8 mouse cellular contexts compared by ENCODE assay signal in genomic region chr3:107459196-107459772, GRCm38 (mm10). TPM values are rescaled to one million over a fixed set of nuclear protein-coding genes. Genes with fewer than 3 reads are reported as not detected.
DNase-seq lines count a peak whose midpoint lies in the region; ATAC-seq and TF ChIP-seq lines count a peak whose summit lies in the region.

Kcnc4 (minus strand) TSS chr3:107459552.

- no peaks in the 10 kb centered on the region for H3K4me1 ChIP-seq in lung, embryonic 14.5 days (ENCODE audit: insufficient read depth)
- peaks cover 23% of the 10 kb centered on the region for H3K4me1 ChIP-seq in embryonic facial prominence, embryonic 15.5 days
- H3K4me1 ChIP-seq in hindbrain, embryonic 11.5 days (replicated peaks; ENCODE audit: control insufficient read depth, insufficient read depth, low read length) = peaks cover 15% of the 10 kb centered on the region
- peaks cover 27% of the 10 kb centered on the region for H3K4me1 ChIP-seq in limb, embryonic 13.5 days
- H3K4me1 ChIP-seq in stomach, embryonic 15.5 days = peaks cover 22% of the 10 kb centered on the region

- ATAC-seq in lung, embryonic 14.5 days (ENCODE audit: insufficient read depth) = peak; percentile 47
- no peak for ATAC-seq in embryonic facial prominence, embryonic 15.5 days (ENCODE audit: insufficient number of reproducible peaks, low FRiP score, low TSS enrichment, low read depth)
- ATAC-seq in hindbrain, embryonic 11.5 days (ENCODE audit: low FRiP score) = peak; percentile 50
- ATAC-seq in limb, embryonic 13.5 days (ENCODE audit: low FRiP score, low read depth) = peak; percentile 53
- ATAC-seq in stomach, embryonic 15.5 days (ENCODE audit: insufficient read depth, low FRiP score, low read depth) = peak; percentile 30; the same call in 1 of the 2 replicates

- H3K27me3 ChIP-seq in lung, embryonic 14.5 days (ENCODE audit: insufficient read depth, low read length) = peaks cover 95% of the 10 kb centered on the region
- peaks cover 87% of the 10 kb centered on the region for H3K27me3 ChIP-seq in embryonic facial prominence, embryonic 15.5 days
- peaks cover 66% of the 10 kb centered on the region for H3K27me3 ChIP-seq in hindbrain, embryonic 11.5 days (ENCODE audit: control insufficient read depth, insufficient read depth, low read length)
- H3K27me3 ChIP-seq in limb, embryonic 13.5 days = peaks cover 96% of the 10 kb centered on the region
- peaks cover 90% of the 10 kb centered on the region for H3K27me3 ChIP-seq in stomach, embryonic 15.5 days (replicated peaks)

- WGBS in lung, embryonic 14.5 days = 0% methylated on average over 58 of the region's 68 CpGs
- under 1% methylated on average over 63 of the region's 68 CpGs for WGBS in embryonic facial prominence, embryonic 15.5 days
- WGBS in hindbrain, embryonic 11.5 days = under 1% methylated on average over 55 of the region's 68 CpGs
- WGBS in limb, embryonic 13.5 days = under 1% methylated on average over 56 of the region's 68 CpGs
- WGBS in stomach, embryonic 15.5 days = under 1% methylated on average over 62 of the region's 68 CpGs

- H3K9ac ChIP-seq in lung, embryonic 14.5 days = no peak within 1 kb of the TSS; the same call in 1 of the 2 replicates
- 0 out of 2 replicates have a peak within 1 kb of the TSS, but pooled peaks have one; percentile 2 for H3K9ac ChIP-seq in embryonic facial prominence, embryonic 15.5 days
- peak within 1 kb of the TSS; percentile 40 for H3K9ac ChIP-seq in hindbrain, embryonic 11.5 days (ENCODE audit: low read depth, low read length)
- peak within 1 kb of the TSS; percentile 60 for H3K9ac ChIP-seq in limb, embryonic 13.5 days
- no peak within 1 kb of the TSS for H3K9ac ChIP-seq in stomach, embryonic 15.5 days

- peak within 1 kb of the TSS; percentile 46 for H3K4me3 ChIP-seq in lung, embryonic 14.5 days (ENCODE audit: low read depth, low read length)
- H3K4me3 ChIP-seq in embryonic facial prominence, embryonic 15.5 days (replicated peaks) = peak within 1 kb of the TSS; percentile 51
- H3K4me3 ChIP-seq in hindbrain, embryonic 11.5 days (ENCODE audit: low read depth, low read length) = peak within 1 kb of the TSS; percentile 51
- peak within 1 kb of the TSS; percentile 58 for H3K4me3 ChIP-seq in limb, embryonic 13.5 days
- peak within 1 kb of the TSS; percentile 47 for H3K4me3 ChIP-seq in stomach, embryonic 15.5 days (replicated peaks)

- no peaks in the 10 kb centered on the region for H3K9me3 ChIP-seq in lung, embryonic 14.5 days (ENCODE audit: low read depth, low read length)
- no peaks in the 10 kb centered on the region for H3K9me3 ChIP-seq in embryonic facial prominence, embryonic 15.5 days (replicated peaks)
- no peaks in the 10 kb centered on the region for H3K9me3 ChIP-seq in hindbrain, embryonic 11.5 days (ENCODE audit: control insufficient read depth, low read length)
- no peaks in the 10 kb centered on the region for H3K9me3 ChIP-seq in limb, embryonic 13.5 days
- no peaks in the 10 kb centered on the region for H3K9me3 ChIP-seq in stomach, embryonic 15.5 days

- DNase-seq in lung, embryonic 14.5 days = peak; percentile 36
- DNase-seq in lung, postnatal 14 days = no peak
- DNase-seq in adrenal gland, postnatal 4 days (ENCODE audit: low spot score in 2 of 2) = no peak
- DNase-seq in hindbrain, embryonic 11.5 days (ENCODE audit: low spot score) = peak; percentile 67
- DNase-seq in ovary, adult 18-20 months (ENCODE audit: low spot score) = no peak

- H3K4me2 ChIP-seq in lung, embryonic 14.5 days = peak within 1 kb of the TSS; percentile 83
- H3K4me2 ChIP-seq in embryonic facial prominence, embryonic 15.5 days (replicated peaks) = peak within 1 kb of the TSS; percentile 98
- H3K4me2 ChIP-seq in hindbrain, embryonic 11.5 days (replicated peaks; ENCODE audit: low read depth, low read length) = peak within 1 kb of the TSS; percentile 99
- H3K4me2 ChIP-seq in limb, embryonic 13.5 days (replicated peaks) = peak within 1 kb of the TSS; percentile 100
- peak within 1 kb of the TSS; percentile 96 for H3K4me2 ChIP-seq in stomach, embryonic 15.5 days

- H3K27ac ChIP-seq in lung, embryonic 14.5 days (ENCODE audit: low read depth) = no peak within 1 kb of the TSS
- H3K27ac ChIP-seq in embryonic facial prominence, embryonic 15.5 days (replicated peaks) = no peak within 1 kb of the TSS
- H3K27ac ChIP-seq in hindbrain, embryonic 11.5 days (ENCODE audit: low read depth, low read length) = no peak within 1 kb of the TSS
- no peak within 1 kb of the TSS for H3K27ac ChIP-seq in limb, embryonic 13.5 days
- no peak within 1 kb of the TSS for H3K27ac ChIP-seq in stomach, embryonic 15.5 days

- TF ChIP-seq CTCF in lung, embryonic 14.5 days (IDR thresholded peaks at IDR 0.05; ENCODE audit: low read depth) = no peak

- no peaks in the 10 kb centered on the region for H3K36me3 ChIP-seq in lung, embryonic 14.5 days (ENCODE audit: insufficient read depth)
- H3K36me3 ChIP-seq in embryonic facial prominence, embryonic 15.5 days = no peaks in the 10 kb centered on the region
- H3K36me3 ChIP-seq in hindbrain, embryonic 11.5 days (ENCODE audit: control insufficient read depth, insufficient read depth, low read length) = no peaks in the 10 kb centered on the region
- no peaks in the 10 kb centered on the region for H3K36me3 ChIP-seq in limb, embryonic 13.5 days
- no peaks in the 10 kb centered on the region for H3K36me3 ChIP-seq in stomach, embryonic 15.5 days

RNA-seq across cellular contexts. Expression of gene Kcnc4, which starts in this region (rescaled TPM):
- 0.07 and 0.18 TPM in 2 replicates for polyA plus RNA-seq in lung, embryonic 14.5 days (2014; fragmentation: Nextera tagmentation; extraction: Ambion mirVana)
- 10 to 100 TPM; 14.4 to 14.8 TPM for total RNA-seq in adrenal gland, postnatal 4 days (2021)
- polyA plus RNA-seq in embryonic facial prominence, embryonic 15.5 days (2015; fragmentation: Nextera tagmentation; extraction: Ambion mirVana) = 0.53 and 0.76 TPM in 2 replicates
- polyA plus RNA-seq in hindbrain, embryonic 11.5 days (2014; fragmentation: Nextera tagmentation; extraction: Ambion mirVana) = 0.22 and 0.25 TPM in 2 replicates
- polyA plus RNA-seq in limb, embryonic 13.5 days (2015; fragmentation: Nextera tagmentation; extraction: Ambion mirVana) = 0.18 and 0.36 TPM in 2 replicates
- polyA plus RNA-seq in stomach, embryonic 15.5 days (2015; fragmentation: Nextera tagmentation; extraction: Ambion mirVana) = 0.10 TPM in 1 of 2 replicates, not detected in the other

Comparison
In these comparisons a context has a peak if more than half of its experiments do, and no peak if none do; other contexts are left out.
1. Peak in DNase-seq, ATAC-seq, H3K4me3 ChIP-seq and H3K4me2 ChIP-seq in lung, embryonic 14.5 days; RNA of the gene not detected or under 1 TPM.
2. Peak in DNase-seq, ATAC-seq, H3K4me3 ChIP-seq, H3K9ac ChIP-seq and H3K4me2 ChIP-seq in hindbrain, embryonic 11.5 days; RNA of the gene not detected or under 1 TPM.
3. Peak in ATAC-seq, H3K4me3 ChIP-seq, H3K9ac ChIP-seq and H3K4me2 ChIP-seq in limb, embryonic 13.5 days; RNA of the gene not detected or under 1 TPM.
4. Peak in ATAC-seq, H3K4me3 ChIP-seq and H3K4me2 ChIP-seq in stomach, embryonic 15.5 days; RNA of the gene not detected or under 1 TPM.